Comparison of ENCODE assay signal across 9 mouse cellular contexts in the genomic region with DNA sequence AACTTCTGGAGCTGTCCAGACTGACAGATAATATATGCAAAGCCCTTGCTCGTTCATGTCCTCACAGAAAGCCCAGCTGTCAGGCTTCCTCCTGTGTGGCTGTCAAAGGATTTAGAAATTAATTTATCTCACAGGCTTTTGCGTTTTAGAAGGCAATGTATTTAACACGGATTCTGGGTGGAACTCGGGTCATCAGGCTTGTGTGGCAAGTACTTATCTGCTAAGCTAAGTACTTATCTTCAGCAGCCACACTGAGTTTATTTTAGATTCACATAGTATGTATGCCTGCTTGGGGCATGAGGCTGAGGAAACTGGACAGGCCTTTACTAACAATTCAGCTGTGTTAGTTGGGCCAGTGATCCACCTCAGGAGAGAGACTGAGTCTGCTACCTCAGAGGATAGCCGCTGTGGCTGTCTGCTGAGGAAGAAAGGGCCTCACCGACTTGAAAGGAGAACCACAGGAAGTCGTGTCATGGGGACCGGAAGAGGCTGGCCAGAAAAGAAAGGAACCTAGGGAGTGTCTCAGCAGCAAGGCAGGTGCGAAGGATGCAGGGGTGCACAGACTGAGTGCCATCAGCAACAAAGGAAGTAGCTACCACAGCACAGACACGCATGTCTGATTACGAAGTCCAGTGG. TPM values are rescaled to one million over a fixed set of nuclear protein-coding genes. Genes with fewer than 3 reads are reported as not detected.
DNase-seq lines count a peak whose midpoint lies in the region; ATAC-seq and TF ChIP-seq lines count a peak whose summit lies in the region.
"Had no signal": no experiment of that assay in that cellular context is flagged by ENCODE, and none has a peak within 500 bp of the region (broad histone marks: within the 10 kb centered on the region; RNA-seq: fewer than 3 reads in every experiment).

No protein-coding gene starts in this region.

- H3K4me1 ChIP-seq in MEL (ENCODE audit: control insufficient read depth in 1 of 2, insufficient read depth in 2 of 2, low read length in 2 of 2), result peaks cover 0 to 4% of the 10 kb centered on the region in 2 experiments; a peak in 1 of 4 replicates
- peaks cover 17% of the 10 kb centered on the region for H3K4me1 ChIP-seq in liver, embryonic 13.5 days (replicated peaks)
- H3K4me1 ChIP-seq: hindbrain, embryonic 15.5 days had no signal

- H3K79me2 ChIP-seq in MEL (ENCODE audit: control insufficient read depth, insufficient read depth, low read length, poor library complexity), result no peaks in the 10 kb centered on the region

- peaks cover 0 to 2% of the 10 kb centered on the region in 2 experiments; a peak in 1 of 4 replicates for H3K36me3 ChIP-seq in MEL (ENCODE audit: control insufficient read depth in 1 of 2, insufficient read depth in 2 of 2, low read length in 2 of 2)
- H3K36me3 ChIP-seq in liver, embryonic 13.5 days, result no peaks in the 10 kb centered on the region
- H3K36me3 ChIP-seq: hindbrain, embryonic 15.5 days had no signal

- TF ChIP-seq EP300 in MEL (IDR thresholded peaks at IDR 0.05; ENCODE audit: low read depth in 1 of 2, low read length in 2 of 2), result 0 out of 4 replicates have a peak, but pooled peaks of 1 of the 2 experiments have one; percentile 9

- peak overlapping the region; percentile 42; the same call in 1 of the 2 replicates for H3K27ac ChIP-seq in MEL (ENCODE audit: control insufficient read depth, low read depth, low read length)
- no peak overlapping the region; the same call in 1 of the 2 replicates for H3K27ac ChIP-seq in liver, embryonic 13.5 days
- H3K27ac ChIP-seq: hindbrain, embryonic 15.5 days had no signal

- TF ChIP-seq POLR2A in MEL (IDR thresholded peaks at IDR 0.05; ENCODE audit: control insufficient read depth in 1 of 2, insufficient read depth in 1 of 2, low read depth in 1 of 2, low read length in 2 of 2, poor library complexity in 1 of 2), result peak in 1 of 2 experiments; percentile 58; a peak in 1 of 4 replicates

- TF ChIP-seq CTCF in MEL (IDR thresholded peaks at IDR 0.05 in 2 of 3, conservative IDR thresholded peaks at IDR 0.05 in 1 of 3; ENCODE audit: control insufficient read depth in 1 of 3, insufficient read depth in 1 of 3, low read depth in 2 of 3, low read length in 3 of 3, poor library complexity in 1 of 3, severe bottlenecking in 1 of 3), result no peak

- DNase-seq in 416B (ENCODE audit: low read depth), result peak; percentile 84
- DNase-seq in MEL (ENCODE audit: low read depth, low spot score), result peak; percentile 82
- DNase-seq in liver, embryonic 13.5 days, result peak; percentile 20
- no peak for DNase-seq in urinary bladder, postnatal 36 days (ENCODE audit: low spot score in 2 of 2)
- no peak for DNase-seq in kidney, adult 11 months
- no peak for DNase-seq in cerebellum, adult 9-10 months

- no peaks in the 10 kb centered on the region for H3K27me3 ChIP-seq in MEL (ENCODE audit: control insufficient read depth in 1 of 2, insufficient read depth in 2 of 2, low read length in 2 of 2)
- H3K27me3 ChIP-seq in liver, embryonic 13.5 days, result no peaks in the 10 kb centered on the region
- H3K27me3 ChIP-seq: hindbrain, embryonic 15.5 days had no signal

- peak overlapping the region; percentile 38 for H3K4me2 ChIP-seq in liver, embryonic 13.5 days
- H3K4me2 ChIP-seq: hindbrain, embryonic 15.5 days had no signal

- no peak for TF ChIP-seq RAD21 in MEL (IDR thresholded peaks at IDR 0.05; ENCODE audit: low read depth, low read length)

- no peaks in the 10 kb centered on the region for H3K9me3 ChIP-seq in MEL (replicated peaks; ENCODE audit: insufficient read depth, low read length)
- no peaks in the 10 kb centered on the region for H3K9me3 ChIP-seq in liver, embryonic 13.5 days (replicated peaks)
- H3K9me3 ChIP-seq: hindbrain, embryonic 15.5 days had no signal

- peak; percentile 72 for ATAC-seq in liver, embryonic 13.5 days (ENCODE audit: low read depth)
- ATAC-seq in neutrophil, adult 5-6 weeks (ENCODE audit: extremely low read depth, insufficient number of reproducible peaks, low FRiP score, poor library complexity, severe bottlenecking), result peak; percentile 88
- no peak for ATAC-seq in erythroblast, adult 5-6 weeks (replicated peaks; ENCODE audit: low FRiP score, poor library complexity, severe bottlenecking)

- H3K9ac ChIP-seq in MEL (ENCODE audit: control insufficient read depth, low read depth, low read length, poor library complexity, severe bottlenecking), result peak overlapping the region; percentile 29
- H3K9ac ChIP-seq in liver, embryonic 13.5 days, result no peak overlapping the region
- H3K9ac ChIP-seq: hindbrain, embryonic 15.5 days had no signal

- 14% methylated on average over 11 of the region's 11 CpGs for WGBS in liver, embryonic 13.5 days (ENCODE audit: insufficient replicate concordance)

- peak overlapping the region in 1 of 2 experiments; percentile 27; a peak in 2 of 4 replicates for H3K4me3 ChIP-seq in MEL (ENCODE audit: control insufficient read depth in 1 of 2, insufficient read depth in 1 of 2, low read depth in 2 of 2, low read length in 2 of 2)
- H3K4me3 ChIP-seq in liver, embryonic 13.5 days (replicated peaks), result no peak overlapping the region
- H3K4me3 ChIP-seq: hindbrain, embryonic 15.5 days had no signal

TF ChIP-seq in MEL, 35 proteins besides CTCF, POLR2A, EP300 and RAD21:
- no peak for TF ChIP-seq ZMIZ1 (IDR thresholded peaks at IDR 0.05; ENCODE audit: low read depth, low read length)
- TF ChIP-seq GATA1 (IDR thresholded peaks at IDR 0.05; ENCODE audit: low read depth, low read length), result 0 out of 2 replicates have a peak, but pooled peaks have one; percentile 28
- no peak for TF ChIP-seq UBTF (IDR thresholded peaks at IDR 0.05; ENCODE audit: borderline replicate concordance, insufficient read depth, low read depth, low read length)
- peak; percentile 86 for TF ChIP-seq MAX (IDR thresholded peaks at IDR 0.05; ENCODE audit: low read length)
- 0 out of 2 replicates have a peak, but pooled peaks have one; percentile 15 for TF ChIP-seq RCOR1 (IDR thresholded peaks at IDR 0.05; ENCODE audit: low read depth, low read length)
- TF ChIP-seq CHD2 (IDR thresholded peaks at IDR 0.05; ENCODE audit: low read length), result no peak
- no peak for TF ChIP-seq KAT2A (conservative IDR thresholded peaks at IDR 0.05; ENCODE audit: low read depth, low read length)
- TF ChIP-seq SIN3A (IDR thresholded peaks at IDR 0.05; ENCODE audit: low read length), result no peak
- no peak for TF ChIP-seq USF1 (IDR thresholded peaks at IDR 0.05; ENCODE audit: low read depth, low read length)
- TF ChIP-seq ZC3H11A (IDR thresholded peaks at IDR 0.05; ENCODE audit: low read depth, low read length), result no peak
- no peak for TF ChIP-seq ELF1 (IDR thresholded peaks at IDR 0.05; ENCODE audit: low read depth, low read length)
- TF ChIP-seq MXI1 (IDR thresholded peaks at IDR 0.05; ENCODE audit: low read depth, low read length), result no peak
- peak; percentile 39; the same call in 1 of the 2 replicates for TF ChIP-seq NELFE (IDR thresholded peaks at IDR 0.05; ENCODE audit: low read depth, low read length)
- no peak for TF ChIP-seq ZKSCAN1 (IDR thresholded peaks at IDR 0.05; ENCODE audit: low read depth, low read length)
- TF ChIP-seq HCFC1 (IDR thresholded peaks at IDR 0.05; ENCODE audit: low read depth, low read length), result no peak

RNA-seq across cellular contexts. Expression of a gene that starts 9.8 kb away (rescaled TPM):
- 0.12 TPM in 1 of 2 replicates, not detected in the other for total RNA-seq in MEL (2012; rRNA removed)
- under 1 TPM in 1 of 2 experiments, not detected in 1; 0.11 TPM for polyA plus RNA-seq in MEL (2012; ENCODE audit: insufficient read depth in 1 of 2, insufficient read length in 2 of 2, low read depth in 1 of 2, low replicate concordance in 2 of 2, missing spikeins in 1 of 2)
- polyA plus RNA-seq in liver, embryonic 13.5 days (2015; fragmentation: Nextera tagmentation; extraction: Ambion mirVana), result not detected in 2 replicates
- total RNA-seq in neutrophil, adult 5-6 weeks (2017), result 0.81 TPM in 1 of 2 replicates, not detected in the other
- total RNA-seq in erythroblast, adult 5-6 weeks (2015; ENCODE audit: low replicate concordance), result not detected in 2 replicates
- 1.5 TPM in 1 of 2 replicates, not detected in the other for total RNA-seq in erythroblast, adult 5-6 weeks (2017; ENCODE audit: low replicate concordance)

RNA-seq across cellular contexts. Expression of a gene that starts 41.4 kb away (rescaled TPM):
- 32.6 and 35.4 TPM in 2 replicates for total RNA-seq in MEL (2012; rRNA removed)
- 10 to 100 TPM in 1 of 2 experiments, not detected in 1; 42.9 TPM for polyA plus RNA-seq in MEL (2012; ENCODE audit: insufficient read depth in 1 of 2, insufficient read length in 2 of 2, low read depth in 1 of 2, low replicate concordance in 2 of 2, missing spikeins in 1 of 2)
- 32.7 and 43.2 TPM in 2 replicates for polyA plus RNA-seq in liver, embryonic 13.5 days (2015; fragmentation: Nextera tagmentation; extraction: Ambion mirVana)
- 48.2 and 55.1 TPM in 2 replicates for total RNA-seq in neutrophil, adult 5-6 weeks (2017)
- 18.6 and 23.4 TPM in 2 replicates for total RNA-seq in erythroblast, adult 5-6 weeks (2015; ENCODE audit: low replicate concordance)
- total RNA-seq in erythroblast, adult 5-6 weeks (2017; ENCODE audit: low replicate concordance), result 15.5 and 28.6 TPM in 2 replicates

RNA-seq across cellular contexts. Expression of a gene that starts 59.7 kb away (rescaled TPM):
- not detected in 2 replicates for total RNA-seq in MEL (2012; rRNA removed)
- polyA plus RNA-seq in MEL (2012; ENCODE audit: insufficient read depth in 1 of 2, insufficient read length in 2 of 2, low read depth in 1 of 2, low replicate concordance in 2 of 2, missing spikeins in 1 of 2), result not detected
- polyA plus RNA-seq in liver, embryonic 13.5 days (2015; fragmentation: Nextera tagmentation; extraction: Ambion mirVana), result not detected in 2 replicates
- not detected in 2 replicates for total RNA-seq in neutrophil, adult 5-6 weeks (2017)
- not detected in 2 replicates for total RNA-seq in erythroblast, adult 5-6 weeks (2015; ENCODE audit: low replicate concordance)
- total RNA-seq in erythroblast, adult 5-6 weeks (2017; ENCODE audit: low replicate concordance), result not detected in 2 replicates

Comparison
In these comparisons a context has a peak if more than half of its experiments do, and no peak if none do; other contexts are left out.
1. DNase-seq: peak in 416B (single experiment), MEL (single experiment) and liver, embryonic 13.5 days (single experiment); none in urinary bladder, postnatal 36 days (0 of 2), kidney, adult 11 months (single experiment) and cerebellum, adult 9-10 months (single experiment).